Mouse (Mus musculus): ENCODE measurements around the gene Hax1.

Hax1 gene
- long read RNA-seq, experiment 1, transcript Hax1-201 (7 exons, 1,139 nt), result major isoform, 61 of 71 reads
- long read RNA-seq, experiment 1, transcript Hax1-205 (7 exons, 1,092 nt), result minor isoform, 5 of 71 reads
- long read RNA-seq, experiment 1, partial matches to known transcripts, result 0 of 71 reads
- long read RNA-seq, experiment 1, other reads (novel, unspliced or antisense), result 3 of 71 reads
- long read RNA-seq, experiment 2, transcript Hax1-201 (7 exons, 1,139 nt), result major isoform, 69 of 80 reads
- long read RNA-seq, experiment 2, partial matches to known transcripts, result 3 of 80 reads
- long read RNA-seq, experiment 2, other reads (novel, unspliced or antisense), result 4 of 80 reads

DNA sequence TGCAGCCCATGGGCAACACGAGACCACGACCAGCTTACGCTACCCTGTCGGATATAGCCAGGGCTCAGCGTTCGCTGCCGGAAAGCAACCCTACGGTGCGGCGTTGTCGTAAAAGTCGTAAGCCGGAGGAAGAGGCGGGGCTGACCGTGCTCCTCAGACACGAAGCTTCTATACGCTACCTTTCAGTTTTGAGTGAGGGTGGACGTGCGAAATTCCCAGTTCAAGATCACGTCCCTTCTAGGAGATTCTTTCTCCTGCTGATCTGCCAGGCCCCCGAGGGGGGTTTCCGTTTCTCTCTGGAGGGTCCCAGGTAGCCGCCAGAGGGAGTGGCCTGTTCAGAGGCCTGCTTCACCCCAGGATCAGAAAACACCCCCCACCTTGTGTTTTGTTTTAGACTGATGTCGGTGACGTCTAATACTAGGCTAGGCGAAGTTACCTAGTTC lies at the start of gene Hax1:
TSS of gene Hax1 (minus strand) at position 169 of the 443 bp plus-strand sequence.
- intact Hi-C loops (cut with DNase I), result no loop called here

DNA sequence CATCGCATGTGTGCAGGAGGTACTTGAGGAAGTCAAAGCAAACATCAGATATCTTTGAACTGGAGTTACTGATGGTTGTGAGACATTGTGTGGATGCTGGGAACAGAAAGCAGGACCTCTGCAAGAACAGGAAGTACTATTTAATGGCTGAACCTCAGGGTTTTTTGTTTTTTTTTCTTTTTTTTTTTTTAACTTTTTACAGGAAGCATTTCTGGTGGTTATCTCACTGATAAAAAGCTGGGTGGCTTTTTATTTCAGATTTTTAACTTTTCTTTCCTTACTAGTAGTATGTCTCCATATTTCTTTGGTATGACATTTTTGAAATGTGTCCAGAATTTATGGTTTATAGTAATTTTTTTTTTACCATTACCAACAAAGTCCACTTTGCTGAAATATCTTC lies 37.7 kb upstream of the Hax1 start:
- intact Hi-C loops (cut with DNase I), result no loop called here

DNA sequence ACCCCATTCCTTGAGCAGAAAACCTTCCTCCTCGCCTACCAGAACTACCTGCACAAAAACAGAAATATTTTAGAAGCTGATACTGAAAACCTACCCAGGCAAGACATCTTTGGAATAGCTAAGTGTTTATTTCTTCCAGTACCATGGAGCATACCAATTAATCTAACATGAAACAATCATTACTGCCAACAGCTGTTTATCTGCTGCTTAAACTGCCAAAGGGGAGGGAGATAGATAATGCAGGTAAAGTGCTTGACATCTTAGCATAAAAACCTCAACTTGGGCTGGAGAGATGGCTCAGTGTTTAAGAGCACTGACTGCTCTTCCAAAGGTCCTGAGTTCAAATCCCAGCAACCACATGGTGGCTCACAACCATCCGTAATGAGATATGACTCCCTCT lies 36.1 kb upstream of the Hax1 start:
- intact Hi-C loops (cut with DNase I), result no loop called here

DNA sequence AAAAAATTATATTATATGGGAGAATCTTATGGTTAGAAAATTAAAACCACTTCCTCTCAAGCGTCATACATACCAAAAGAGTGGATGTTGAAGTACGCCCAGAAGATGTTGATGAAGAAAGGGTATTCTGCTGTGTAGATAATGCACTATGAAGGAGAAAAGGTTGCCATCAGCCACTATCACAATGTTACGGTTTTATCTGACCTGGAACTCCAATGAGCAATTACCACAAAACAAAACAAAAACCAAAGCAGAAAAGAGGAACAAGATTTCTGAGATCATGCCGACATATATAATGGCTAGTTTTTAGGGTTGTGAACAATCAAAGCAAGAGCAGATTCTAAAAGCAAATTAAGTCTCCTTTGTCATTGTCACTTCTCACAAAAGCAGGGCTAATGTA lies 18.0 kb upstream of the Hax1 start:
- intact Hi-C loops (cut with DNase I), result no loop called here

DNA sequence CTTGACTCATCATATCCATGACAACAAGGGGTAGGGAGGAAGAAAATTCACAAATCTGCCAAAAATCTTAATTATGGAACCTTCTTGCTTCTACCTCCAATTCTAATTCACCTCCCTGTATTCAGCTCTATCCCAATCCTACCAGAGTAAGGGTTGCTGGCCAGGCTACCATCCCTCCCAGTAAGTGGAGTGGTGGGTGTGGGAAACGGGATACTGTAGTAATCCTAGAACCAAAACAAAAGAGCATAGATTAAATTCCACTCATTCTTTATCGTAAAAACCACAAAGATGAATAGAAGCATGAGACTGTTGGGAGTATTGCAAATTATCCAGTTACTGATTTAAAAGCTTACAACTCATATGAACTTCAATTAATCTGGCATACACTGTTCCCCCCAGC lies 11.7 kb upstream of the Hax1 start:
- intact Hi-C loops (cut with DNase I), result loop anchor here (5.0 kb wide), 1 partner anchor 47 kb away; no protein-coding TSS in a partner anchor

DNA sequence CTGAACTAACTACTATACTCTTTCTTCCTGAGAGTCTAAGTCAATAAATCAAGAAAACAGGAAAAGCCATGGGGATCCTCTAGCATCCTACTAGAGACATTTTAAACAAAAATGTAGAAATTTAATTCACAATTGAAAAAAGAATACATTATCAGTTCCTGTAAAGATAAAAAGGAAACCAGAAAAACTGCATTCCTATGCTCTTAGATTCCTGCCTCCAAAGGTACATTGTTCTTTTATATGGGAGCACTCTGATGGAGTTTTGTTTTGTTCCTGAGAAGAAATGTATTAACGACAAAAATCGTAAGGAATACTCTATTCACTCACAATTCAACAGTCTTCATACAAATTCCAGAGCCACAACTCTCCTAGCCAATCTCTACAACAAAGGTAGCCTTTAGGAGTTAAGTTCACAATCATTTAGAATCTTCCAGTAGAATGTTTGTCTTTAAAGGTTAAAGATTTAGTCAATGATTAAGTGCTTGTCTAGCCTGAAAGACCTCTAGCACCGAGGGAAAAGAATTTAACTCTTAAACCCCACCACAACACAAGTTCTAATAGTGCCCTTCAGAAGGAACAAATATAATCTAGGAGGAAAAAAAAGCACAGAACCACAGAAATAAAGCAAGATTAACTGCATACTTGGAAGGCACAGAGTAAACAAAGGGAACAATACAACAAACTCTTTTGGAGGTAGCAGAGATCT lies 5.7 kb upstream of the Hax1 start:
- intact Hi-C loops (cut with DNase I), result no loop called here

- intact Hi-C loops (cut with DNase I), result no loop called here
Observed at GRCm38 (mm10) chr3:89999830-90000229, 1.2 kb upstream of the Hax1 start.

GRCm38 (mm10) chr3:89999090-89999489 lies 510 bp upstream of the Hax1 start:
- intact Hi-C loops (cut with DNase I), result no loop called here

- intact Hi-C loops (cut with DNase I), result no loop called here
Observed at GRCm38 (mm10) chr3:89997791-89998495, 637 bp downstream of the Hax1 start.

GRCm38 (mm10) chr3:89994807-89995515 lies 3.6 kb downstream of the Hax1 start:
- intact Hi-C loops (cut with DNase I), result no loop called here

DNA sequence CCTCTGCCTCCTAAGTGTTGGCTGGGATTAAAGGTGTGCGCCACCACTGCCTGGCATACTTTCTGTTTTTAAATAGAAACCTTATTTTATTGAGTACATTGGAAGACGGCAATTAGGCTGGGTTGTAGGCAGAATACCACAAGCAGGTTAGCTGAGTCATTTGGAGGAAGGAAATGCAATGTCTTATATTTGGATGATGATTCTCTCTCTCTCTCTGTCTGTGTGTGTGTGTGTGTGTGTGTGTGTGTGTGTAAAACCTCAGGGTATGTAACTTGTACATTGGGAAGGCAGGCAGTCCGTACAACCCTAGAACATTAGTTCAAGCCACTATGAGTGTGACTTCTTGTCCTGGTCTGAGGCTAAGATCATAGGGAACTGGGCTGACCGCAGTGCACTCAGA lies 10.8 kb downstream of the Hax1 start:
- intact Hi-C loops (cut with DNase I), result no loop called here

DNA sequence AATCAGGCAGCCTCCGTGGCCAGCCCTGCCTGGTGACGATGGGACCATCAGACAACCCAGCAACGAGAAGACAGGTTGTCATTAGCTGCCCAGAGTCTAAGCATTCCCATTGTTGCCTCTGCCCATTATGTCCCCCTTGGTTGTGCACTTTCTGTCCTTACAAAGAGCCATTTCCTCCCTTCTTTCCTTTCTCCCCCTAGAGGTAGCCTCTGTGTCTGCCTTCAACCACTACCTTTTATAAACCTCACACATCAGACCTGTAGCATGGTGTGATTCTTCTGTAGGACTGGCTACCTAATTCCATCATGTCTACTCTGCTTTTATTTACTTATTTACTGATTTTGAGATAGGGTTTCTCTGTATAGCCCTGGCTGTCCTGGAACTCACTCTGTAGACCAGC lies 11.4 kb downstream of the Hax1 start:
- intact Hi-C loops (cut with DNase I), result no loop called here

DNA sequence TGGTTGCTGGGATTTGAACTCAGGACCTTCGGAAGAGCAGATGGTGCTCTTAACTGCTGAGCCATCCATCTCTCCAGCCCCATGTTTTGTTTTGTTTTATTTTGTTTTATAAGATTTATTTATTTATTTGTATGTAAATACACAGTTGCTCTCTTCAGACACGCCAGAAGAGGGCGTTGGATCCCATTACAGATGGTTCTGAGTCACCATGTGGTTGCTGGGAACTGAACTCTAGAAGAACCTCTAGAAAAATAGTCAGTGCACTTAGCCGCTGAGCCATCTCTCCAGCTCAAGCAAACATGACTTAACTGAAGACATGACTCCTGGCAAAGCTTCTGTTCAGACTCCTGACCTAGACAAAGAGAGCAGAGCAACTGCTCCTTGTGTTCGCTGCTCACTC lies 16.2 kb downstream of the Hax1 start:
- intact Hi-C loops (cut with DNase I), result no loop called here

GRCm38 (mm10) chr3:89976859-89977258 lies 21.7 kb downstream of the Hax1 start:
- intact Hi-C loops (cut with DNase I), result no loop called here

DNA sequence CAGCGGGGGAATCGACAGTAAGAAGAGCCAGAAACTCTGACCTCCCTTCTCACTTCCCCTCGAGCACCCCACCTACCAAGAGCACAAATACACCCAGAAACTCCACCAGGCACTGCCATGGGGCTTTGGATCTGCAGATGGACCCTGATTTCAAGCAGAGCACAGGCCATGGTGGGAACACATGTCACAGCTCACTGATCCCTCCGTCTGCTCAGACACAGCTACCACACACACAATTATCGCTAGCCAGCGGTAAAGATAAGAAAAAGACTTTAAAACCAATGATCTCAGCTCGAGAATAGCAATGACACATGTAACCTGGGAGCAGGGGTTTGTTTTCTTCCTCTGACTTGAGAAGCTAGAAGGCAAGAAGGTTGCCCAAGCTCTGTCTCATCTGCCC lies 30.1 kb downstream of the Hax1 start:
- intact Hi-C loops (cut with DNase I), result no loop called here

GRCm38 (mm10) chr3:89966946-89967345 lies 31.6 kb downstream of the Hax1 start:
- intact Hi-C loops (cut with DNase I), result no loop called here

DNA sequence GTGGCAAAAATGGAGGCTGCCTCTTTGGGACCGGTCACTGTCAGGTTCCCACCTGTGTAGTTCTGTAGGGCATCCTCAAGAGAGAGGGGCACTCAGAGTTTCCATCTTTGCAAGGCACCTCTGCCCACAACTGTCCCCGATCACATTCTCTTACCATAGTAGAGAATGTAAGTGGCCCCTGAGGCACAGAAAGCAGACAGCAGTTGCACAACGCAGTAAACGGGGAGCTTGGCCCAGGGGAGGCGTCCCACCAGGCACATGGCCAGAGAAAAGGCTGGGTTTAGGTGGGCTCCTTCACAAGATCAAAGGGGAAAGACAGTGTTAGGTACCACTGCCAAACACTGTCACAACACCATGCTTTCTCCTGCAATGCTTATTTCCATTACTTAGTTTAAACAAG lies 32.6 kb downstream of the Hax1 start:
- intact Hi-C loops (cut with DNase I), result no loop called here

DNA sequence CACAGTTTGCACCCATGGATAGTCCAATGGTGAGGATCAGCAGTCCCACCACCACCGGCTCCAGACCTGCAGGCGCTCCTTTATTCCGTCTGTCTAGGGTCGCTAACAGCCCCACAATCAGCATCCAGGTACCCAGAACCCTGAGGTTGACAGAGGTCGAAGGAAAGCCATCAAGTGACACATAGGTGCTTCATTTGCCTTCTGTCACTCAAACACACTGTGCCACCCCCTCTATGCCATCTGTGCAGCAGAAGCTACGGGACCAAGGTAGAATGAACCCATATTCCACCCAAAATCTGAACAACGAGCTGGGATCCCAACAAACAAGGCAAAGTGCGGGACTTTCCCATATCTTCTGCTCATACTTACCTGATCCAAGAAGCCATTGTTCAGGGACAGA lies 33.0 kb downstream of the Hax1 start:
- intact Hi-C loops (cut with DNase I), result no loop called here

GRCm38 (mm10) chr3:89963926-89964739 lies 34.4 kb downstream of the Hax1 start:
- intact Hi-C loops (cut with DNase I), result no loop called here

DNA sequence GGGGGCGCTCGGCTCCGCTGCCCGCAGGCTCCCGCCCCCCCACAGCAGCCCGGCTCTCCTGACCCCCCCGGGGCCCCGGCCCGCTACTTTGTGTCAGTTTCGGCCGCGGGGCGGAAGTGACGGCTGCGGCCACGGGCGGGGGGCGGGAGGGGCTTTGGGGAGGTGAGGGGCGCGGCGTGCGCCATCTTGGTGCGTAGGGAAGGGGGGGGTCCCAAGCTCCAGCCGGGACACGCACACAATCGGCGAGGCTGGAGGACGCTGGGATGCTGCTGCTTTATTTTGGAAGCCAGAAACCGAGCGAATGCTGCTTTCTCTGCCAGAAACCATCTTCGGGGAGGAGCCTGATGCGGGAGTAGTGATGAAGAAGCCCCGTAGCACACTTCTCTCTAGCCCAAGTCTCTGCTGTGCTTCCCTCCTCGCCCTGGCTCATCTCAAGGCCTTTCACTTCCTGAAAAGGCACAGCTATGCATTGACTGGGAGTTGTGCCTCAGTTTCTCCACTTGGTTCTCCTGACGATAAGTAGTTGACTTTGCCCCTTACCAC lies 35.3 kb downstream of the Hax1 start, which contains the start of gene Atp8b2:
TSS of gene Atp8b2 (minus strand) at position 288 of the 543 bp plus-strand sequence.
- intact Hi-C loops (cut with DNase I), result no loop called here

Measured in adrenal gland (tissue).